Mouse (Mus musculus) CD8-positive naive resting alpha-beta T cell, adult 2 months (primary cell): ENCODE results near the gene Zfp143.
"Not testable (repeated sequence)": the region's sequence is repeated elsewhere in the genome, so short reads cannot be mapped to it uniquely, and the experiment has no call there.

Source experiments
- DNase-seq, 2 experiments: peaks; one replicate each; pipeline ENCODE4 v3.0.0; 2022; ENCODE audit warnings: low read depth in 2 of 2, low spot score in 2 of 2

Zfp143 gene

DNA sequence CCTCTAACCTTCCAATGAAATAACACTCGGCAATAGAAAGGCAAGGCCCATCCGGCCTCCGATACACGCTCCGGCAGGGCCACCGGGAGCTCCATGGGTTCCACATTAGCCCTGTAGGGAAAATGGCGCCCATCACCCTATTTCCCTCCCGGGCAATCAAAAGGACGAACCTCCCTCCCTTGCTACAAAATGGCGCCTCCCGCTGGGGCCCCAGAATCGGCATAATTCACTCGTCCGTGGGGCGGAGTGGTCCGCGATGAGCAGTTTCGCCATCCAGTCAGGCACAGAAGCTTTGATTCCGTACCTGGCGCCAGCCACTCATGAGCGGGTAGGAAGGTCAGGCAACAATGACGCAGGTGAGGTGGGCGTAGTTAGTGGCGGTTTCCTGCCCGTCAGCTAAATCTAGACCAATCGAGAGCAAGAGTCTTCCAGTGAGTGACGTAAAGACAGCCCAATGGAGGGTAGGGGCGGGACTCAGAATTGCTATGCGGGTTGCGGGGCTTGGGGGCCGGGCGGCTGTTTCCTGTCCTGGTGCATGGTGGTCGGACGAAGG lies at the start of gene Zfp143:
Gene Zfp143, plus strand, starts transcription at position 19 of the 553 bp plus-strand sequence.
- peak; percentile 99 to 100 for DNase-seq

GRCm38 (mm10) chr7:110011417-110011816 lies 49.6 kb upstream of the Zfp143 start:
- no peak for DNase-seq

DNA sequence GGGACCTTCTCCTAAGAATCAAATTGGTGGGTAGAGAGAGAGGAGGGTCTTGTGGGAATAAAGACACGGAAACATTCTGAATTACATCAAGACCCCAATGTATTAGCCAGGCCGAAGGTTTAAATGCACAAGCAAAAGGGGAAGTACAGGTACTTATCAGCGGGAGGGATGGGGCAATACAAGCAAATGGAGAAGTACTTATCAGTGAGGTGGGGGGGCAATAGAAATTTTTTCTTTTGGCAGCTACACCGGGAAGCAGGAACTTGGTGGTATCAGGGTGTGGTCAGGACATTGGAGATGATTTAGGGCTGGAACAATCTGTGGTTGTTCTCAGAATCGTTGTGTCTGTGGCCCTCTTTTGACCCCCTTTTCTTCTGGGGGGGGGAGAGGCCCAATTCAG lies 46.7 kb upstream of the Zfp143 start:
- no peak for DNase-seq

DNA sequence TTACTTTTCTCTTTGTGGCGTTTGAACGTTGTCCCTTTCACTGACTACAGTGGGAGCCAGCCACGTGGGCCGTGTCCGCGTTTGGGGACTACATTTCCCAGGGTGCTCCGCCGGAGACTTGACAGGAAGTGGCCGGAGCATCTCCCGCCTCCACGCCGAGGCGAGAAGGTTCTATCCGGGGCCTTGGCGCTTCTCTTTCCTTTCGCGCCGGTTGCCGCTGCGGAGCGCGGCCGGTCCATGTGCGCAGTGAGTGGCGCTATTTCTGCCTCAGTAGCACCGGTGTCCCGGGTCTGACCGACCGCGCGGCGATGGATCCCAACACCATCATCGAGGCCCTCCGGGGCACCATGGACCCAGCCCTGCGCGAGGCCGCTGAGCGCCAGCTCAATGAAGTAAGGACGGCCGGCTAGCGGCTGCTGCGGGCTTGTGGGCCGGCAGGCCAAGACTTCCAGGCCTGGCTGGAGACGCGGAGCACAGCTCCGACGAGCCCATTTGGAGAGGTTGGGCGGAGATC lies 42.8 kb upstream of the Zfp143 start, which contains the start of gene Ipo7:
Gene Ipo7, plus strand, starts transcription at position 158 of the 514 bp plus-strand sequence.
- DNase-seq, result peak; percentile 73 to 81

- peak in 1 of 2 experiments; percentile 8 for DNase-seq
These were observed 42.2 kb upstream of the Zfp143 start for GRCm38 (mm10) chr7:110018631-110019482.

- DNase-seq, result no peak
These were observed 37.5 kb upstream of the Zfp143 start for GRCm38 (mm10) chr7:110023553-110023952.

DNA sequence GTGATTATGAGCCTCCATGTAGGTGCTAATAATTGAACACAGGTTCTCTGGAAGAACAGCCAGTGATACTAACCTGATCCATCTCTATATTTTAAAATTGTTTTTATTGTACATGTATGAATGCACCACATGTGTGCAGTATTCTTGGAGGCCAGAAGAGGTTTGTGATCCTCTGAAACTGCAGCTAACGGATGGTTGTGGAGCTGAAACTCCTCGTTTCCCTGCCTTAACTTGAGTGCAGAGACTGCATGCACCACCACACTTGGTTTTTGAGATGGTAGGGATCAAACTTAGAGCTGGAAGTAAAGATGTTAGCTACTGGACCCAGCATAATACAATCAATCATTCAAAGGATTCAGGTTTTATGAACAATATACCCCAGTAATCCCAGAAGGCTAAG lies 34.4 kb upstream of the Zfp143 start:
- DNase-seq, result no peak

- no peak for DNase-seq
These were observed 32.2 kb upstream of the Zfp143 start for GRCm38 (mm10) chr7:110028826-110029225.

DNA sequence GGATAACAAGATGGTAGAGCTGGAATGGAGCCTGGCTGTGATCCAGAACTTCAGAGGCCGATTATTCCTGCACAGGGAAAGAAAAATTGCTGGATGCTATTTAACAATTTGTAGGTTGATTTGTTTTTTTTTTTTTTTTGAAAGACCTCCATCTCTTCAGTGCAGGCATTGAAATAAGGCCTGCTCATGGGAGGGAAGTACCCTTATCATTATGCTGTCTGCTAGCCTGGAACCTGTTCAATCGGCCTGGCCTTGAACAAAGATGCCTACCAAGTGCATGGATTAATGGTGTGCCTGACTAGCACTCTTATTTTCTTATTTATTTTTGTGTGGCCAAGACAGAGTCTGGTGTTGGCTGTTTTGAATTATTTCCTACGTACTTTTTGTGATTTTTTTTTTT lies 30.7 kb upstream of the Zfp143 start:
- DNase-seq, result no peak

- DNase-seq, result not testable (repeated sequence)
These were observed 3.3 kb upstream of the Zfp143 start for GRCm38 (mm10) chr7:110057723-110058122.

GRCm38 (mm10) chr7:110059092-110059785 lies 1.8 kb upstream of the Zfp143 start:
- DNase-seq, result no peak

DNA sequence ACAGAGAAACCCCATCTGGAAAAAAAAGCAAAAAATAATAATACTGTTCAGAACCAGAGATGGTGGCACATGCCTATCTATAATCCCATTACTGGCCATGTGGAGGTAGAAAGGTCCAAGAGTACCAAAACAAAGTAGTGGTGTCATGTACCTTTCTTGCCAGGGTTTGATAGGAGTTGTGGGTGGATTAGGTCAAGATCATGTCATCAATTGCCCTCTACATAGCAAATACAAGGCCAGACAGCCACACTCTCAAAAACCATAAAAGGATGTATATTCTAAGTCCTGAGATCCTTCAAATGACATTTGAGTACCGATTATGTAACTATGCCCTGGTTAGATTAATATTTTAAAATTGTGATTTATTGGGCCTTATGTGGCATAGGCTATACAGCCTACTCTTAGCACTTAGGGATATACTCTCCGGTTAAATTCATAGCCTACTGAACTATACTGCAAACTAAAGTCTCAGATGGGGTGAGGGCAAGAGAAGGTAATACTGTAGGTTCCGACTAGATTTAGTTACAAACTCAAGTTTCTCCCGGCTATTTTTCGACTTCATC lies 830 bp upstream of the Zfp143 start:
- DNase-seq, result no peak

- peak in 1 of 2 experiments; percentile 11 for DNase-seq
These were observed 283 bp upstream of the Zfp143 start for GRCm38 (mm10) chr7:110060669-110061198.

- DNase-seq, result peak; percentile 65 to 69
These were observed 796 bp downstream of the Zfp143 start for GRCm38 (mm10) chr7:110061752-110062273.

- no peak for DNase-seq
These were observed 2.7 kb downstream of the Zfp143 start for GRCm38 (mm10) chr7:110063731-110064130.

- no peak for DNase-seq
These were observed 8.1 kb downstream of the Zfp143 start for GRCm38 (mm10) chr7:110069070-110069469.

DNA sequence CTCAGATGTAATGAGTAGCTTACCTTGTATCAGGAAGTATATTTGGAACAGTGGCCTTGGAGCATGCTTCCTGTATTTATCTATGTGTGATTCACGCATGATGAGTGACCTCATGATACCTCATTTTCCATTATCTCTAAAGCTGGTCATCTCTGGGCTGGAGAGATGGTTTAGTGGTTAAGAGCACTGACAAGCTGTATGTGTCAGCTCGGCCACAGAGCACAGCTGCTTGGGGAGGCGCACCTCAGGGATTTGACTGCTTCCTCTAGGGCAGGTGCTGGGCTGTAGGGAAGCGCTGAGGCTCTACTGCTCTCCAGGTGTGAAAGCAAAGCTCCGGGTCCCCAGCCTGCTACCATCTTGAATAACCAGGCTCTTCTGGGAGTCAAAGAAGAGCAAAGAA lies 17.2 kb downstream of the Zfp143 start:
- DNase-seq, result no peak

DNA sequence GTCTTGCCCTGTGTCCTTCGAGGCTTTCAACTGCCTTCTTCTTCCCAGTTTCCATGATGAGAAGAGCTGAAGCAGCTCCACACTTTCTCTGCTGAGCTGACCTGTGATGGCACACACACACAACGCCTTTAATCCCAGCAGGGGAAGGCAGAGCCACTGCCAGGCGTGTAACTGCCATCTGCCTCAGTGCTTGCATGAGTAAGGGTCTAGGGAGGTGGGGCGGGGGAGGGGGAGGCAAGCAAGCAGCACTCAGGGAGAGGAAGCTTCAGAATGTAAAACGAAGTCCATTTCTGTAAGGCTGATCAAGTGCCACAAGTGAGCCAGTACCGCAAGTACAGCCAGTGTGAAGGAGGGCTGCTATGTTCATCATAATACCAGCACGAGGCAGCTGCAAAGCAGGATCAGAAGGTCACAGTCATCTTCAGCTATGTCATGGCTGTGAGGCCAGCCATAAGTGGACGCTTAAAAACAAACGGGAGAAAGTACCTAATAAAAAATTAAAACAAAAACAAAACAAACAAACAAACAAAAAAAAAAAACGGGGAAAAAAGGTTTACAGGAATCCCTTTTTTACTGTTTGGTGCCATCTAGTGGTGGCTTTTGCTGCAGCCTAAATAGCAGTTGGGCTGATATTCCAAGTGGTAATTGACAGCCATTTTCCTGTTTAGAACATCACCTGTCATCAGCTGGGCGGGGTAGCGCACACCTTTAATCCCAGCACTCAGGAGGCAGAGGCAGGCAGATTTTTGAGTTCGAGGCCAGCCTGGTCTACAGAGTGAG lies 22.6 kb downstream of the Zfp143 start:
- DNase-seq, result peak in 1 of 2 experiments; percentile 31

DNA sequence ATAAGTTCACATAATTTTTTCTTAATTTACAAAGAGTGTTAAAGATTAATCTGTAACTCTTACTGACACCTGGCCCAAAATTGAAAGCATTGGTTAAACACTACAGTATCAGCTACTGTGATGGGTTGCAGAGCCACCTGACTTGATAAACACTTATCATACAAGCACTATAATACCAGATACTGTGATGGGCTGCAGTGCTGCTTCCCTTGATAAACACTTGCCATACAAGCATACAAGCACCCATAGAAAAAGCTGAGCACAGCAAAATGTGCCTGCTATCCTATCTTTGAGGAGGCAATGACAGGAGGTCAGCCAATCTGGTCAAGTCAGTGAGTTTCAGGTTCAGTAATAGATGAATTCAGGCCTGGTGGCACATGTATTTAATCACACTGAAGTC lies 24.2 kb downstream of the Zfp143 start:
- DNase-seq, result no peak

DNA sequence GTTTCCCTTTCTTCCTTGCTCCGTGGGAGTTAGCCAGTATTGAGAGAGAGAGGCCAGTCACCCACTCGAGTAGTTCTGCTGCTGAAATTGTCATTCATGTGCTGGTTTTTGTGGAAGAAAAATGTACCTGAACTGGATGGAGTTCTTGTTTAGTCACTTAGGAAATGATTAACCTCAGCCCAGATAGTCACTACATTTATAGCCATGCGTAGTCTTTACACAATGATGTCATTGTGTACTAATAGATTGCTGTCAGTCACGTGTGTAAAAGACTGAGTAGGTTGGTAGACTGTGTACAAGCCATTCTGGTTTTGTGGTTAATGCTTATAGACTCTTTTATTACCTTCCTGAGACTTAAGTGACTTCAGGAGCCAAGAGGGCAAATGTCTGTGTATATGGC lies 26.9 kb downstream of the Zfp143 start:
- no peak for DNase-seq
